Mouse (Mus musculus): ENCODE measurements around the gene Cdk14.

DNA sequence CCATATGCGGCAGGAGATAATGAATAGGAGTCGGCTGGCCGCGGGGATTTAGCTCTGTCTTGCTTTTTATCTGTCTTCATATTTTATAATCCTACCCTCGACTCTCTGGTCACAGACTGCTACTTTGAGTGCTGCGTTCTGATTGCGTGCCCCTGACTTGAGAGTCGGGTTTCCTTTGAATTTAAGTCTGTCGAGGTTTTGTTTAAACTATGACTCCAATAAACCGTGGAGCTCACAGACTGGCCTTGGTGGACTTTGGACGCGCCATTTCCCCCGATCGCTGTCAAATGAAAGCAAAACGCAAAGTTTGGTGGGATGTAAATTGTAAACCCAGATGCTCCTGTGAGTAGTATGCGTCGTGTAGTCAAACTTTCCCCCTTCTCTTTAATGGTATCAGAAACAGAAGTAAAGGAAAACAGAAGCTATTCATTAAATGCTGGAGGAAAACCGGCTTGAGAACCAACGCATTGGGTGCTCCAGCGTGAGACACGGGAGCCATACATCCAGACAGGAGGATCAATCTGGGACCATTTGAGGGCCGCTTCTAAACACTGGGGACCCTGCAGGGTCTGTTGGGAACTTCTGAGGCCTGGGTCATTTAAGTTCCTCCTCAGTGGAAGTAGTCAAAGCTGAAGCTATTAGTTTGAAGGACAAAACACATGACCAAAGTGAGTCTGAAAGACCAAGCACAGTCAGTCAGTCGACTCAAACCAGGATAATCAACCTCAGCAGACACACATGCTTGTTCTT lies 661.6 kb downstream of the Cdk14 start:
- TF ChIP-seq CTCF (conservative IDR thresholded peaks at IDR 0.05; ENCODE audit: insufficient read depth, insufficient read length, low read depth, low read length): no peak
- TF ChIP-seq POLR2A (IDR thresholded peaks at IDR 0.05; ENCODE audit: low read depth, low read length): no peak

All from kidney, adult 2 months (tissue).